Mouse (Mus musculus) heart, adult 2 months (tissue): ENCODE data around the gene Sult6b1.

Experiments
- CTCF ChIP-seq: fragments of 200-600 bp; IDR thresholded peaks from 2 replicates; pipeline ENCODE4 v1.8.1; 2022; ENCODE audit warnings: antibody characterized with exemption, mild to moderate bottlenecking, moderate library complexity
- EP300 ChIP-seq: fragments of 200-500 bp; IDR thresholded peaks from 2 replicates; pipeline ENCODE4 v1.6.1; 2011; ENCODE audit warnings: low read depth, low read length, control low read depth; ENCODE audit not compliant: insufficient read depth
- POLR2A ChIP-seq: fragments of 200-500 bp; IDR thresholded peaks from 2 replicates; pipeline ENCODE4 v1.6.1; 2011; ENCODE audit warnings: mild to moderate bottlenecking, low read depth, low read length, control low read depth; ENCODE audit not compliant: insufficient read depth

GRCm38 (mm10) chr17:78891020-78891419 is 15.8 kb downstream of the Sult6b1 start:
- TF ChIP-seq CTCF (no peak), EP300 (no peak), POLR2A (no peak)
